Mouse (Mus musculus) hindbrain, embryonic 12.5 days (tissue): ENCODE measurements around the gene Bpifb1. TPM values are rescaled to one million over a fixed set of nuclear protein-coding genes. Genes with fewer than 3 reads are reported as not detected.
"Not testable (repeated sequence)": the region's sequence is repeated elsewhere in the genome, so short reads cannot be mapped to it uniquely, and the experiment has no call there.

Experiments
- ATAC-seq: fragments of 200-750 bp; cut with Nextera tagmentation; 2 replicates; pipeline ENCODE4 v1.8.0; 2017; ENCODE audit warnings: moderate TSS enrichment; ENCODE audit not compliant: low FRiP score
- H3K27ac ChIP-seq: fragments of 300-500 bp; sonication (generic); 2 replicates; pipeline ENCODE4 v1.5.1; 2016; ENCODE audit warnings: mild to moderate bottlenecking
- H3K27me3 ChIP-seq: fragments of 300-500 bp; sonication (generic); 2 replicates; pipeline ENCODE4 v1.6.1; 2016; ENCODE audit warnings: mild to moderate bottlenecking
- H3K36me3 ChIP-seq: fragments of 300-500 bp; sonication (generic); 2 replicates; pipeline ENCODE4 v1.6.1; 2016; ENCODE audit warnings: mild to moderate bottlenecking
- H3K4me1 ChIP-seq: fragments of 300-500 bp; sonication (generic); 2 replicates; pipeline ENCODE4 v1.6.1; 2016
- H3K4me2 ChIP-seq: fragments of 300-500 bp; sonication (generic); replicated peaks from 2 replicates; pipeline ENCODE4 v1.6.1; 2016; ENCODE audit warnings: mild to moderate bottlenecking
- H3K4me3 ChIP-seq: fragments of 300-500 bp; sonication (generic); 2 replicates; pipeline ENCODE4 v1.5.1; 2016; ENCODE audit warnings: mild to moderate bottlenecking
- H3K9ac ChIP-seq: fragments of 300-500 bp; sonication (generic); 2 replicates; pipeline ENCODE4 v1.6.1; 2016; ENCODE audit warnings: mild to moderate bottlenecking, moderate library complexity
- H3K9me3 ChIP-seq: fragments of 300-500 bp; sonication (generic); replicated peaks from 2 replicates; pipeline ENCODE4 v1.6.1; 2016; ENCODE audit warnings: mild to moderate bottlenecking
- WGBS: fragments of 180-500 bp; shearing (Covaris S2); methylation state at CpG from one replicate; pipeline ENCODE4 v1.1.7; 2016; 5-methylcytosine and 5-hydroxymethylcytosine counted together
- polyA plus RNA-seq: library from polyadenylated mRNA; unstranded; fragments of >200 nt; fragmentation: Nextera tagmentation; extraction: Ambion mirVana; gene quantifications from 2 replicates; pipeline ENCODE4 v1.2.1, GENCODE M21; 2016

Bpifb1 gene
- polyA plus RNA-seq: not detected in 2 replicates

DNA sequence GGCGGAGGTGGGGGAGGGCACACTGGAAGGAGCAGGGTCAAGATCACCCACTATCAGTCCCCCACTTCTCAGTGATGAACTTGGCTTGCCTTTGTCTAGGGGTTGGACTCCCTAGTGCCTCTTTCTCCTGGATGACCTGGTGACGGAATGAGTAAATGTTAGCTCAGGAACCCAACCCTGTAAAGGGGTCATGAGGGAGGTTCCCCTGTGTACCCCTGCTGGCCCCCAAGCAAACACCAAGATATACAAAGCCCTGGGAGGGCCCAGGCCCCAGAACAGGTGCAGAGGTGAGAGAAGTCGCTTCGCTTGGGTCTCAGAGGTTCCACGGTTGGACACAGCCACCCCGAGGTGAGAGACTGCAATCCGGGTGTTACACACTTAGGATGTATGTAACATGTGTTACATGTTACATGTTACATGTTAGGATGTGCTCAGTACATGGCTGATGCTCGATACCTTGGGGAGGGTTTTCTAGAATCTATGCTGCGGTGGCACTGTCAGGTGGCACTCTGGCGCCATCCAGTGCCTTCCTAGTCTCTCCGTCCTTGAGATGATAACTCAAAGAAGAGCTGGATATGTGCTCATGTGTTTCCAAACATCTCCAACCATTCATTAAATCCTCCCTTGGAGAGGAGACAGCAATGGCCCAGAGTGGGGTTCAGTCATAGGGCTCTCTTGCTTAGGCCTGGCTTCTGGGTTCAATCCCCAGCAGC lies at the start of gene Bpifb1:
Bpifb1 (plus strand) TSS at position 273 of the 713 bp plus-strand sequence.
- Histone ChIP-seq H3K27me3 (no peaks in the 10 kb centered on the region), H3K4me1 (no peaks in the 10 kb centered on the region), H3K27ac (no peak within 1 kb of the TSS), H3K4me3 (no peak within 1 kb of the TSS), H3K9me3 (no peaks in the 10 kb centered on the region), H3K9ac (no peak within 1 kb of the TSS), H3K4me2 (no peak within 1 kb of the TSS), H3K36me3 (no peaks in the 10 kb centered on the region)
- WGBS: 84% methylated on average over 11 of the region's 11 CpGs
- ATAC-seq: no peak

DNA sequence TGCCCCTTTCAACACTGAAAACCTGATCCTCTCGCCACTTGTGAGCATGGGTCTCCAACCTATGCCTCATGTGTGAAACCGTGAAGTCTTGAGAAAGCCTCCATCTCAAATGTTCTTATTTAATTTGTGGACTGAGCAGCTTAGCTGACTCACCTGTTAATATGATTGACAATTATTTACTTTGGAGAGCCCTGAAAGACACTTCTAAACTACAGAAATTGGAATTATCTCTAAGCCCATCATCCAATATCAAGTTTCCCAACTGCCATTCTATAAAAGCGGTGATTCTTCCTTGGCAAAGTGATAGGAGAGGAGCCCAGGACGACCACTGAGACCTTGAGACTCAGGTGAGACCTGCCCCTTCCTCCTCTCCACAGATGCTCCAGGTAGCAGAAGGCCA lies 48.0 kb upstream of the Bpifb1 start, which contains the start of gene Bpifa1:
Bpifa1 (plus strand) TSS at position 301 of the 400 bp plus-strand sequence.
- no peak within 1 kb of the TSS for H3K4me3 ChIP-seq
- WGBS: 80% methylated on average over 4 of the region's 4 CpGs
- ATAC-seq: no peak
- H3K9me3 ChIP-seq: no peaks in the 10 kb centered on the region
- no peak within 1 kb of the TSS for H3K27ac ChIP-seq
- no peaks in the 10 kb centered on the region for H3K4me1 ChIP-seq
- no peaks in the 10 kb centered on the region for H3K36me3 ChIP-seq
- no peaks in the 10 kb centered on the region for H3K27me3 ChIP-seq
- H3K9ac ChIP-seq: no peak within 1 kb of the TSS
- no peak within 1 kb of the TSS for H3K4me2 ChIP-seq

DNA sequence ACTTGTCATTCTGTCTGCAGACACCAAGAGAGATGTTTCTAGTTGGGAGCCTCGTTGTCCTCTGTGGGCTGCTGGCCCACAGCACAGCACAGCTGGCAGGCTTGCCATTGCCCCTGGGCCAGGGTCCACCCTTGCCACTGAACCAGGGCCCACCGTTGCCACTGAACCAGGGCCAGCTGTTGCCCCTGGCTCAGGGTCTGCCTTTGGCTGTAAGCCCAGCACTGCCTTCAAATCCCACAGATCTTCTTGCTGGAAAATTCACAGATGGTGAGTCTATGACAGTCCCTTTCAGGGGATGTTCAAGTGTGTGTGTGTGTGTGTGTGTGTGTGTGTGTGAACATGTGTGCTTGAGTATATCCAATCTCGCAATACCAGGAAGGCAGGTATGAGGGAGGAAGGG lies 46.9 kb upstream of the Bpifb1 start:
- Histone ChIP-seq H3K4me3 (no peak overlapping the region), H3K4me2 (no peak overlapping the region), H3K9me3 (no peaks in the 10 kb centered on the region), H3K27me3 (no peaks in the 10 kb centered on the region), H3K9ac (no peak overlapping the region), H3K27ac (no peak overlapping the region), H3K36me3 (no peaks in the 10 kb centered on the region), H3K4me1 (no peaks in the 10 kb centered on the region)
- no peak for ATAC-seq
- 69% methylated on average over 3 of the region's 3 CpGs for WGBS

DNA sequence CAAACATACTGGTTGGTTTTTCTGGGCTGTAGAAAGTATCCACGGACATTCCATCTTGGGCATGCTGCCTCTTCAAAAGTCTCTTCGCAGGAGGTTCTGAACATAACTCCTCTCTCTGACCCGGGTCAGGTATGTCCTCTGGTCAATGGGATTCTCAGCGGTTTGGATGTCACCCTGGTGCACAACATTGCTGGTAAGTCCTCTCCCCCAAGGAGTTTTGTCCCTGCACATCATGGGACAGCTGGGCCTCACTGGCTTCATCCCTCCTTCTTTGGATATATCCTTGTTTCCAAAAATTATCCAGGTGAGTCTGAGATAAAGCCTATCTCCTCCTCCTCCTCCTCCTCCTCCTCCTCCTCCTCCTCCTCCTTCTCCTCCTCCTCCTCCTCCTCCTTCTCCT lies 43.1 kb upstream of the Bpifb1 start:
- no peak for ATAC-seq
- H3K9ac ChIP-seq: no peak overlapping the region
- no peaks in the 10 kb centered on the region for H3K27me3 ChIP-seq
- no peak overlapping the region for H3K27ac ChIP-seq
- 79% methylated on average over 4 of the region's 4 CpGs for WGBS
- H3K4me1 ChIP-seq: no peaks in the 10 kb centered on the region
- H3K4me2 ChIP-seq: no peak overlapping the region
- H3K36me3 ChIP-seq: no peaks in the 10 kb centered on the region
- no peak overlapping the region for H3K4me3 ChIP-seq
- no peaks in the 10 kb centered on the region for H3K9me3 ChIP-seq

DNA sequence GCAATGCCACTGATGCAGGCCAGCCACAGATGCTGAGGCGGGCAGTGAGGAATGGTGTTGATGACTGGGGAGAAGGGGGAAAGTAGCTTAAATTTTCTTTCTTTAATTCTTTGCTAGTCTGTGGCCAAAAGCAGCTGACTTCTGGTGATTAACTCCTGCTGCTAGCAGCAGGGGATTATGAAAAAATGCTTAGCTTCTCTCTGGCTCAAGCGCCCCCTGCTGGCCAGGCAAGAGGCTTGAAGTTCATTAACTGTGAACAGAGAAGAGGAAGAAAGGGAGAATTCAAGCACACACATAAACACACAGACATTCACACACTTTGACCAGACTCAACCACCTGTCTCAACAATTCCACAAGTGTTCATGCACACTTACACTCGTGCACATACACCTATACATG lies 32.2 kb upstream of the Bpifb1 start:
- 0 out of 2 replicates have a peak, but pooled peaks cover 3% of the 10 kb centered on the region for H3K9me3 ChIP-seq
- no peak overlapping the region for H3K27ac ChIP-seq
- no peaks in the 10 kb centered on the region for H3K27me3 ChIP-seq
- 40% methylated on average over 3 of the region's 3 CpGs for WGBS
- no peak overlapping the region for H3K4me3 ChIP-seq
- no peaks in the 10 kb centered on the region for H3K36me3 ChIP-seq
- H3K4me2 ChIP-seq: no peak overlapping the region
- no peak overlapping the region for H3K9ac ChIP-seq
- H3K4me1 ChIP-seq: no peaks in the 10 kb centered on the region
- no peak for ATAC-seq

DNA sequence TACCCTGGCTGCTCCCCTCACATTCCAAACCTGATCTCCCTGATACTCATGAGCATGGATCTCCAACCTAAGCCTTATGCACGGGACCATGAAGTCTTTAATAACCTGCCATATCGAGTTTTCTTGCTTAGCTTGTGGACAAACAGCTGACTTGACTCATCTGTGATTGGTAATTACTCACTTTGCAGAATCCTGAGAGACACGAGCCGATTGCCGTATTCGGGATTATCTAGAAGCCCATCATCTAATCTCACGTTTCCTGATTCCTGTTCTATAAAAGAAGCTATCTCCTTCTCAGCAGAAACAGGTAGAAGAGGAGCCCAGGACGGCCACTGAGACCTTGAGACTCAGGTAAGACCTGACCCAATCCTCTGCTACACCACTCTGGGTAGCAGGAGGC lies 28.3 kb upstream of the Bpifb1 start, which contains the start of gene Bpifa5:
Bpifa5 (plus strand) TSS at position 301 of the 400 bp plus-strand sequence.
- H3K9ac ChIP-seq: no peak within 1 kb of the TSS
- H3K27ac ChIP-seq: no peak within 1 kb of the TSS
- ATAC-seq: no peak
- H3K9me3 ChIP-seq: 0 out of 2 replicates have a peak, but pooled peaks cover 3% of the 10 kb centered on the region
- H3K4me3 ChIP-seq: no peak within 1 kb of the TSS
- no peaks in the 10 kb centered on the region for H3K36me3 ChIP-seq
- no peak within 1 kb of the TSS for H3K4me2 ChIP-seq
- H3K27me3 ChIP-seq: no peaks in the 10 kb centered on the region
- 84% methylated on average over 8 of the region's 8 CpGs for WGBS
- no peaks in the 10 kb centered on the region for H3K4me1 ChIP-seq

DNA sequence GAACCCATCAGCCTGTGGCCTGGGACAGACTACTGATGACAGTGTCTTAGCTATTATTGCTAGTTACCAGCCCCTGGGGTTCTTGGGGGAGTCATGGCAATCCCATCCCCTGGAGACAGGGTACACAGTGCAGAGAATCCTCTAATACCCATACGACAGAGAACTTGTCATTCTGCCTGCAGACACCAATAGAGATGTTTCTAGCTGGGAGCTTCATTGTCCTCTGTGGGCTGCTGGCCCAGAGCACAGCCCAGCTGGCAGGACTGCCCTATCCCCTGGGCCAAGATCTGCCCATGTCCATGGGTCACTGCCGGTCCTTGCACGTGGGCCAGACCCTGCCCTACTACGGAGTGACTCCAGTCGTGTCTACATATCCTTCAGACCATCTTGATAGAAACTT lies 27.3 kb upstream of the Bpifb1 start:
- 89% methylated on average over 5 of the region's 5 CpGs for WGBS
- no peaks in the 10 kb centered on the region for H3K36me3 ChIP-seq
- H3K27ac ChIP-seq: no peak overlapping the region
- ATAC-seq: no peak
- no peaks in the 10 kb centered on the region for H3K27me3 ChIP-seq
- no peaks in the 10 kb centered on the region for H3K4me1 ChIP-seq
- H3K9me3 ChIP-seq: 0 out of 2 replicates have a peak, but pooled peaks cover 3% of the 10 kb centered on the region
- no peak overlapping the region for H3K9ac ChIP-seq
- H3K4me3 ChIP-seq: no peak overlapping the region
- no peak overlapping the region for H3K4me2 ChIP-seq

DNA sequence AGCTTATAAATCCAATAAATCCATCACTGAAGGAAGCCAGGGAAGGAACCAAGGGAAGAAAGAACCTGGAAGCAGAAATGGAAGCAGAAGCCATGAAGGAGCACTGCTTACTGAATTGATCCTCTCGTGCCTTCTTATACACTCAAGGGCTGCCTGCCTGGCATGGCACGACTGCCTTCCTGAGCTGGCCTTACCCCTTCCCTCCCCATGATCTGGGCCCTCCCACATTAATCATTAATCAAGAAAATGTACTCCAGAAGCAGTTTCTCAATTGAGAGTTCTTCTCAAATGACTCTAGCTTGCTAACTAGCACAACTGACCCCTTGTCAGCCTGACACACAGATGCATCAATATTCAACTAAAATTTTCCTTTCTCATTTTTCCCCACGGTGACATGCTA lies 21.4 kb upstream of the Bpifb1 start:
- no peak for ATAC-seq
- Histone ChIP-seq H3K36me3 (no peaks in the 10 kb centered on the region), H3K4me1 (no peaks in the 10 kb centered on the region), H3K4me3 (no peak overlapping the region), H3K9me3 (no peaks in the 10 kb centered on the region), H3K27ac (no peak overlapping the region), H3K4me2 (no peak overlapping the region), H3K9ac (no peak overlapping the region), H3K27me3 (no peaks in the 10 kb centered on the region)
- 65% methylated on average over 3 of the region's 3 CpGs for WGBS

DNA sequence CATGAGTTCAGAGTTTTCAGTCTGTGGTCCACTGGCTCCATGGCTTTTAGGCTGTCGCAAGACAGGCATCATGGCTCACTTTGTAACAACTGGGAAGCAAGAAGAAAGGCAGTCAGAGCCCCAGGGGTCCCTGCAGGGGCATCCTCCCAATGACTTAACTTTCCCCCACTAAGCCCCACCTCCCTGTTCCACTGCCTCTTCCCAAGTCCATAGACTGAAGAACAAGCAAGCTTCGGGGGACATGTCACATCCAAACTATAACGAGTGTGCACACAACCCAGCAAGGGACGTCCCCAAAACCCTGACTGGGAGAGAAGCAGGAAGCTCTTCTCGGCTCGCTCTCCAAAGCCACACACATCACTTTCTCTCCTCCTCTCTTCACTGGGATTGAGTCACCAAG lies 19.0 kb upstream of the Bpifb1 start:
- H3K4me3 ChIP-seq: no peak overlapping the region
- no peak overlapping the region for H3K9ac ChIP-seq
- H3K9me3 ChIP-seq: no peaks in the 10 kb centered on the region
- no peaks in the 10 kb centered on the region for H3K36me3 ChIP-seq
- H3K4me2 ChIP-seq: no peak overlapping the region
- H3K27me3 ChIP-seq: no peaks in the 10 kb centered on the region
- ATAC-seq: no peak
- H3K4me1 ChIP-seq: no peaks in the 10 kb centered on the region
- WGBS: 76% methylated on average over 6 of the region's 6 CpGs
- no peak overlapping the region for H3K27ac ChIP-seq

DNA sequence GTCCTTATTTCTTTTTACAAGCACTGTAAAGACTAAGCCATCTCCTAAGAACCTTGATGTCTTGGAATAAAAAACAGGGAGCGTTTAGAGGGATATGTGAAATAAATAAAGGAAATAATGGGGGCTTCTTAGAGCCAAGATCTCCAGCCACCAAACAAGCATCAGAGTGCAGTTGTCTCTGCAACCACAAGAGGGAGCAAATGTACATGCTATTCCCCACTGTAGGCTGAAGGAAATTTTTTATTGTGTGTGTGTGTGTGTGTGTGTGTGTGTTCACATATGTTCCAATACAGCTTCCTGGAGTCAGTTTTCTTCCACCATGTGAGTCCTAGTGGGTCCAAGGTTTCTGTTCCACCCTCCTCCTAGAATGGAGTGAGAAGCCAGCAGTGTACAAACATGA lies 17.3 kb upstream of the Bpifb1 start:
- no peak overlapping the region for H3K9ac ChIP-seq
- ATAC-seq: no peak
- 50% methylated on average over 1 of the region's 1 CpGs for WGBS
- no peak overlapping the region for H3K4me2 ChIP-seq
- no peaks in the 10 kb centered on the region for H3K9me3 ChIP-seq
- no peaks in the 10 kb centered on the region for H3K36me3 ChIP-seq
- H3K27me3 ChIP-seq: no peaks in the 10 kb centered on the region
- H3K4me1 ChIP-seq: no peaks in the 10 kb centered on the region
- no peak overlapping the region for H3K27ac ChIP-seq
- no peak overlapping the region for H3K4me3 ChIP-seq

DNA sequence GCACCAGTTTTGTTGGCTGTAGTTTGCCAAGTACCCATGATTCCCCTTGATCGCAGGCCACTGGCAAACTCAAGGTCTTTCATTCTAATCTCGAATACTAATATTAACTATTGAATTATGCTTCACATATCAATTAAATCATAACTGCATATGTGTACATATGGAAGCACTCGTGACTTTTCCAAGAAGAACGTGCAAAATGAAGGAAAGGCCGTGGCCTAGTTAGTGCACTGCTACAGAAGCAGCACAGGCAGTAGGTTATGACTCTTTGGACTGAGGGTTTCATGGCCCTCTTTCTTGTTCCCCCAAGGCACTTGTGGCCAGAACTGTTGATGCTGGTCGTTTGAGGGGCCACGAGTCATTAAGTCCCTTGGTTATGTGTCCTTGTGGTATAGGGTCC lies 8.7 kb upstream of the Bpifb1 start:
- H3K4me3 ChIP-seq, H3K9ac ChIP-seq, ATAC-seq, H3K4me2 ChIP-seq, H3K4me1 ChIP-seq, H3K27ac ChIP-seq, H3K27me3 ChIP-seq, H3K9me3 ChIP-seq, H3K36me3 ChIP-seq: not testable (repeated sequence)
- 90% methylated on average over 7 of the region's 7 CpGs for WGBS

DNA sequence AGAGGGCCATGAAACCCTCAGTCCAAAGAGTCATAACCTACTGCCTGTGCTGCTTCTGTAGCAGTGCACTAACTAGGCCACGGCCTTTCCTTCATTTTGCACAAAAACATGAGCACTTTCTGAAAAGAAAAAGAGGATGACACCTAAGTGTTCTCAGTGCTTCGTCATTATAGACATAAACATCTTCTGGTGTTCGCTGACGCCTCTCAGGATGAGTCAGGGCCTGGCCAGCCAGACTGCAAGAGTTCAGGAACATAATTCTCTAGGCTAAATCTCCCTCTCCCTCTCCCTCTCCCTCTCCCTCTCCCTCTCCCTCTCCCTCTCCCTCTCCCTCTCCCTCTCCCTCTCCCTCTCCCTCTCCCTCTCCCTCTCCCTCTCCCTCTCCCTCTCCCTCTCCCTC lies 7.6 kb upstream of the Bpifb1 start:
- not testable (repeated sequence) for H3K4me1 ChIP-seq, H3K9me3 ChIP-seq, ATAC-seq, H3K36me3 ChIP-seq, H3K27me3 ChIP-seq, H3K4me3 ChIP-seq, H3K4me2 ChIP-seq, H3K27ac ChIP-seq, H3K9ac ChIP-seq
- 84% methylated on average over 4 of the region's 4 CpGs for WGBS

DNA sequence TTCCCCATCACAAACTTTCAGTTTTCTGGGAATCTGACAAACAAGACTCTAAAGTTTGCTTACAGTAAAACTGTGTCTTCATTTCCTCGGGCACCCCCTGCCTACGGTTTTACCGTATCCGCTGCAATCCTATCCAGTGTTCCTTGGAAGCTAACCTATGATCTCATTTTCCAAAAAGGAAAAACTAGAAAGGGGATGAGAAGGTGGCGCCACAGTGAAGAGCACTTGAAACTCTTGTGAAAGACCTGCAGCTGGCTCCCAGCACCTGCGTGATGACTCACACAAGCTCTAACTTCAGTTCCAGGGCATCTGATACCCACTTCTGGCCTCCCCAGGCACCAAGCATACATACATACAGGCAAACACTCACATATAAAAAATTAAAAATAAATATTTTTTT lies 5.3 kb upstream of the Bpifb1 start:
- Histone ChIP-seq H3K4me2 (no peak overlapping the region), H3K36me3 (no peaks in the 10 kb centered on the region), H3K4me1 (no peaks in the 10 kb centered on the region), H3K9ac (no peak overlapping the region), H3K27ac (no peak overlapping the region), H3K4me3 (no peak overlapping the region), H3K27me3 (no peaks in the 10 kb centered on the region), H3K9me3 (no peaks in the 10 kb centered on the region)
- WGBS: 91% methylated on average over 6 of the region's 6 CpGs
- no peak for ATAC-seq
